Mouse (Mus musculus) erythroid progenitor cell, adult 5-6 weeks (primary cell): ENCODE data around the gene Dpy30. TPM values are rescaled to one million over a fixed set of nuclear protein-coding genes. Genes with fewer than 3 reads are reported as not detected.
"Not testable (repeated sequence)": the region's sequence is repeated elsewhere in the genome, so short reads cannot be mapped to it uniquely, and the experiment has no call there.

Experiments
- ATAC-seq: replicated peaks from 2 replicates; pipeline ENCODE4 v1.8.0; 2016; ENCODE audit warnings: moderate number of reproducible peaks, mild to moderate bottlenecking, moderate TSS enrichment, inconsistent platforms; ENCODE audit not compliant: poor library complexity, low FRiP score, severe bottlenecking
- total RNA-seq, 2 experiments: library from RNA; stranded (forward) in 1 of 2; stranded (reverse) in 1 of 2; fragments of 150-400 nt in 1 of 2; fragments of 186-747, 209-891 nt in 1 of 2; gene quantifications; 2 replicates each; pipeline versions ENCODE4 v1.2.3 to v1.2.4; 2015 to 2017; ENCODE audit warnings: low replicate concordance in 2 of 2

The Dpy30 gene
- total RNA-seq (2015; ENCODE audit: low replicate concordance) (93.5 and 116 TPM in 2 replicates), total RNA-seq (2017; ENCODE audit: low replicate concordance) (44.4 and 50.9 TPM in 2 replicates)

- ATAC-seq = no peak
Observed at GRCm38 (mm10) chr17:74323844-74324243, at the start of gene Dpy30. Dpy30 (minus strand) TSS chr17:74323944.

- no peak for ATAC-seq
Observed at GRCm38 (mm10) chr17:74363592-74363991, 39.8 kb upstream of the Dpy30 start.

GRCm38 (mm10) chr17:74341151-74341550 lies 17.4 kb upstream of the Dpy30 start:
- no peak for ATAC-seq

GRCm38 (mm10) chr17:74338937-74339804 lies 15.4 kb upstream of the Dpy30 start, which contains the start of gene Spast:
Spast (plus strand) TSS chr17:74338987.
- ATAC-seq = peak; percentile 52

GRCm38 (mm10) chr17:74338225-74338931 lies 14.6 kb upstream of the Dpy30 start:
- ATAC-seq = peak; percentile 97

GRCm38 (mm10) chr17:74331049-74331676 lies 7.4 kb upstream of the Dpy30 start:
- ATAC-seq = no peak

GRCm38 (mm10) chr17:74328146-74328545 lies 4.4 kb upstream of the Dpy30 start:
- ATAC-seq = peak; percentile 87

- ATAC-seq = not testable (repeated sequence)
Observed at GRCm38 (mm10) chr17:74327195-74327594, 3.5 kb upstream of the Dpy30 start.

GRCm38 (mm10) chr17:74322400-74323054 lies 1.2 kb downstream of the Dpy30 start:
- no peak for ATAC-seq

- ATAC-seq = no peak
Observed at GRCm38 (mm10) chr17:74318721-74319120, 5.0 kb downstream of the Dpy30 start.

GRCm38 (mm10) chr17:74316309-74316863 lies 7.4 kb downstream of the Dpy30 start:
- ATAC-seq = peak; percentile 94

- ATAC-seq = peak; percentile 62
Observed at GRCm38 (mm10) chr17:74315445-74316308, 8.1 kb downstream of the Dpy30 start.

GRCm38 (mm10) chr17:74306021-74306420 lies 17.7 kb downstream of the Dpy30 start:
- ATAC-seq = no peak

- ATAC-seq = no peak
Observed at GRCm38 (mm10) chr17:74305616-74306015, 18.1 kb downstream of the Dpy30 start.

GRCm38 (mm10) chr17:74304060-74304459 lies 19.7 kb downstream of the Dpy30 start:
- peak; percentile 99 for ATAC-seq

- no peak for ATAC-seq
Observed at GRCm38 (mm10) chr17:74300089-74300488, 23.7 kb downstream of the Dpy30 start.

- ATAC-seq = not testable (repeated sequence)
Observed at GRCm38 (mm10) chr17:74296991-74297390, 26.8 kb downstream of the Dpy30 start.

GRCm38 (mm10) chr17:74296076-74296823 lies 27.5 kb downstream of the Dpy30 start:
- 0 out of 2 replicates have a peak, but pooled peaks have one; percentile 45 for ATAC-seq
